Mouse (Mus musculus) thymus, adult 2 months (tissue): ENCODE data around the gene Idh3b. TPM values are rescaled to one million over a fixed set of nuclear protein-coding genes. Genes with fewer than 3 reads are reported as not detected.

Source experiments
- DNase-seq: peaks from one replicate; pipeline ENCODE4 v3.0.0; 2021
- H3K27ac ChIP-seq: fragments of 200-500 bp; 2 replicates; pipeline ENCODE4 v1.5.1; 2012; ENCODE audit warnings: low read length, control low read depth; ENCODE audit not compliant: control insufficient read depth, insufficient read depth
- H3K27me3 ChIP-seq: fragments of 200-500 bp; 2 replicates; pipeline ENCODE4 v1.6.1; 2012; ENCODE audit warnings: mild to moderate bottlenecking, low read length, moderate library complexity, mixed read lengths; ENCODE audit not compliant: control insufficient read depth, insufficient read depth
- H3K36me3 ChIP-seq: fragments of 200-500 bp; 2 replicates; pipeline ENCODE4 v1.6.1; 2012; ENCODE audit warnings: mild to moderate bottlenecking, low read length, moderate library complexity; ENCODE audit not compliant: control insufficient read depth, insufficient read depth
- H3K4me1 ChIP-seq: fragments of 200-500 bp; replicated peaks from 2 replicates; pipeline ENCODE4 v1.6.1; 2012; ENCODE audit warnings: low read length; ENCODE audit not compliant: control insufficient read depth, insufficient read depth
- H3K4me3 ChIP-seq: fragments of 200-500 bp; 2 replicates; pipeline ENCODE4 v1.5.1; 2012; ENCODE audit warnings: mild to moderate bottlenecking, low read length, control low read depth, moderate library complexity; ENCODE audit not compliant: control insufficient read depth, insufficient read depth
- CTCF ChIP-seq: fragments of 200-500 bp; IDR thresholded peaks from 2 replicates; pipeline ENCODE4 v1.5.1; 2012; ENCODE audit warnings: mild to moderate bottlenecking, control low read depth, low read length, moderate library complexity, borderline replicate concordance; ENCODE audit not compliant: control insufficient read depth, poor library complexity, insufficient read depth; ENCODE audit errors: extremely low read depth
- POLR2A ChIP-seq: fragments of 200-500 bp; IDR thresholded peaks from 2 replicates; pipeline ENCODE4 v1.6.1; 2012; ENCODE audit warnings: mild to moderate bottlenecking, low read length, control low read depth, moderate library complexity; ENCODE audit not compliant: control insufficient read depth, poor library complexity, insufficient read depth; ENCODE audit errors: extremely low read depth
- WGBS: fragments of 180-500 bp; shearing (Covaris S2); methylation state at CpG from one replicate; pipeline ENCODE4 v1.1.7; 2018; 5-methylcytosine and 5-hydroxymethylcytosine counted together
- polyA plus RNA-seq: library from polyadenylated mRNA; depleted of rRNA; stranded (reverse); fragments of >200 nt; gene quantifications from 2 replicates; pipeline ENCODE4 v1.2.3, GENCODE M21; 2012

Gene Idh3b
- polyA plus RNA-seq, 1 experiment = 237 TPM

GRCm38 (mm10) chr2:130274149-130274861 is 10.0 kb downstream of the Idh3b start, which contains the start of gene Nop56:
TSS of gene Nop56 (plus strand) at chr2:130274430.
- WGBS = under 1% methylated on average over 68 of the region's 68 CpGs

GRCm38 (mm10) chr2:130273732-130274131 is 10.6 kb downstream of the Idh3b start:
- under 1% methylated on average over 14 of the region's 14 CpGs for WGBS
- peaks cover 7% of the 10 kb centered on the region; the same call in 1 of the 2 replicates for H3K4me1 ChIP-seq
- H3K27me3 ChIP-seq = no peaks in the 10 kb centered on the region
- H3K36me3 ChIP-seq = peaks cover 26% of the 10 kb centered on the region
- DNase-seq = no peak
- H3K4me3 ChIP-seq = peak overlapping the region; percentile 64
- no peak for TF ChIP-seq POLR2A
- 0 out of 2 replicates have a peak, but pooled peaks have one; percentile 10 for TF ChIP-seq CTCF
- H3K27ac ChIP-seq = peak overlapping the region; percentile 49

More at GRCm38 (mm10) chr2:130274149-130274861, 10.0 kb downstream of the Idh3b start, which contains the start of gene Nop56:
- DNase-seq = peak; percentile 99
- Histone ChIP-seq H3K4me1 (peaks cover 7% of the 10 kb centered on the region; the same call in 1 of the 2 replicates), H3K36me3 (peaks cover 28% of the 10 kb centered on the region), H3K27ac (peak within 1 kb of the TSS; percentile 59), H3K27me3 (no peaks in the 10 kb centered on the region), H3K4me3 (peak within 1 kb of the TSS; percentile 73)
- TF ChIP-seq CTCF (no peak), POLR2A (peak; percentile 100)

GRCm38 (mm10) chr2:130268074-130268473 is 16.3 kb downstream of the Idh3b start:
- TF ChIP-seq CTCF = no peak
- TF ChIP-seq POLR2A = no peak
- Histone ChIP-seq H3K4me3 (no peak overlapping the region), H3K27ac (no peak overlapping the region), H3K27me3 (no peaks in the 10 kb centered on the region), H3K4me1 (no peaks in the 10 kb centered on the region), H3K36me3 (no peaks in the 10 kb centered on the region)
- DNase-seq = no peak
- WGBS = 88% methylated on average over 7 of the region's 7 CpGs

- Histone ChIP-seq H3K27me3 (no peaks in the 10 kb centered on the region), H3K4me3 (no peak overlapping the region), H3K27ac (no peak overlapping the region), H3K4me1 (no peaks in the 10 kb centered on the region), H3K36me3 (no peaks in the 10 kb centered on the region)
- WGBS = 92% methylated on average over 1 of the region's 1 CpGs
- no peak for DNase-seq
- no peak for TF ChIP-seq POLR2A
- no peak for TF ChIP-seq CTCF
These were observed 18.8 kb downstream of the Idh3b start for GRCm38 (mm10) chr2:130265520-130265919.

GRCm38 (mm10) chr2:130262398-130262797 is 21.9 kb downstream of the Idh3b start:
- Histone ChIP-seq H3K27me3 (no peaks in the 10 kb centered on the region), H3K27ac (no peak overlapping the region), H3K4me1 (no peaks in the 10 kb centered on the region), H3K4me3 (no peak overlapping the region), H3K36me3 (no peaks in the 10 kb centered on the region)
- no peak for TF ChIP-seq POLR2A
- no peak for TF ChIP-seq CTCF
- DNase-seq = no peak
- WGBS = 78% methylated on average over 2 of the region's 2 CpGs

- H3K27me3 ChIP-seq = no peaks in the 10 kb centered on the region
- no peak overlapping the region for H3K4me3 ChIP-seq
- TF ChIP-seq POLR2A = no peak
- TF ChIP-seq CTCF = no peak
- WGBS = 97% methylated on average over 2 of the region's 2 CpGs
- H3K4me1 ChIP-seq = no peaks in the 10 kb centered on the region
- H3K36me3 ChIP-seq = no peaks in the 10 kb centered on the region
- no peak overlapping the region for H3K27ac ChIP-seq
- DNase-seq = no peak
These were observed 22.4 kb downstream of the Idh3b start for GRCm38 (mm10) chr2:130261914-130262313.
